Mouse (Mus musculus) adrenal gland, postnatal 36 days (tissue): ENCODE results near the gene Mcfd2. TPM values are rescaled to one million over a fixed set of nuclear protein-coding genes. Genes with fewer than 3 reads are reported as not detected.
A peak's percentile ranks its signal among the peaks of the same experiment; 100 is the strongest.

Experiments used
- DNase-seq, 2 experiments: peaks; one replicate each; pipeline ENCODE4 v3.0.0; 2021; ENCODE audit warnings: mixed read lengths in 1 of 2
- total RNA-seq, 2 experiments: library from RNA; stranded (reverse); gene quantifications; 2 replicates each; pipeline ENCODE4 v1.2.3; 2021

Gene Mcfd2
- total RNA-seq, 2 experiments from 2014 or later = 256 to 285 TPM

GRCm38 (mm10) chr17:87236725-87237650 lies 28.7 kb downstream of the Mcfd2 start:
- DNase-seq = peak; percentile 73 to 79

DNA sequence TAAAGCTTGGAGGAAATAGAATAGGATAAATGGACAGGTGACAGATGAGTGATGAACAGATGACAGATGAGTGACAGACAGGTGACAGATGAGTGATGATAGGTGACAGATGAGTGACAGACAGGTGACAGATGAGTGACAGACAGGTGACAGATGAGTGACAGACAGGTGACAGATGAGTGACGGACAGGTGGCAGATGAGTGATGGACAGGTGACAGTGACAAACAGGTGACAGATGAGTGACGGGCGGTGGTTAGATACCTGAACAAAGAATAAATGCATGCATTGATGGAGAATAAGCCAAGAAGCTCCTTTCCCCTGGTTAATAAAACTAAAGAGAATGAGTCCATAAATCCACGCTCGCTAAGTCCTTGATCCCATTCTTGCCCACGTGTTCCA lies 30.7 kb downstream of the Mcfd2 start:
- no peak for DNase-seq

DNA sequence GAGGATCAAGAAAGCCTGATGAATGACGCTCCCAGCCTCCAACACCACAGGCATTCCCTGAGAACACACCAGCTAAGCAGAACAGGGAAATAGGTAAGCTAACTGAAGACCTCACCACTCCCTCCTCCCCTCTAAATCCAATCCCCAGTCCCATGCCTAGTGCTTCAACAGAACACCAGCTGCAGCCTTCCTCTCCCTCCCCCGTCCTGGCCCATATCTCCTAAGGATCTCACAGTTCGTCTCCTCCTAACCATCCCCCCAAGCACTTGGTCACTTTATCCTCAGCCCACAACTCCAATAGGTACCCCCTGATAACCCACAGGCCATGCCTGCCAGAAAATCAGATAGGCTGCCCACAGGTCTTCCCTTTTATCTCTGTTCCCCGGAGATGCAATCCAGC lies 37.9 kb downstream of the Mcfd2 start:
- DNase-seq = no peak

DNA sequence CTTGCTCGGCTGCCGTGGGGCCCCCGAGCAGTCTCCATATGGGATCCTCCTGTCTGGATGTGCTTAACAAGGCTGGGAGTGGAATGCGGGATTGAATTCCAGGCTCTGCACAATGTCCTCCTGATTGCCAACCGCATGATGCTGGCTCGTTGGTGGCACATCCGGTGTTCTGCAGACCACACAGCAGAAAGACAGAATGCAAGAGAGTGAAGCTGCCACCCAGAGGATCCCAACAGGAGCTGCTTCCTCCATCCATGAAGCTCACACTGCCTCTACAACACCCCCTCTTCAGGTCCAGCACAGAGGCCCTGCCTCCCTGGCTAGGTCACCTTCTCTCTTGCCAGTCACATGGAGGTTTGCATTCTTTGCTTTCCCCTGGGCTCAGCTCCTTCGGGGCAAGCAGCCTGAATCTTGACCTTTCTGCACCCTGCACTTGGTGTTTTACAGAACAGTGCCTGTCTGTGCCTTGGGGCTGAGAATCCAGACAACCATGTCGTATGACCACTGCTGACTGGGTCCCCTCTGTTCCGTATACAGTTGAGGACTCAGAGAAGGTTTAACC lies 39.6 kb downstream of the Mcfd2 start:
- no peak for DNase-seq

- no peak for DNase-seq
Measured at GRCm38 (mm10) chr17:87225384-87225783, 40.4 kb downstream of the Mcfd2 start.

DNA sequence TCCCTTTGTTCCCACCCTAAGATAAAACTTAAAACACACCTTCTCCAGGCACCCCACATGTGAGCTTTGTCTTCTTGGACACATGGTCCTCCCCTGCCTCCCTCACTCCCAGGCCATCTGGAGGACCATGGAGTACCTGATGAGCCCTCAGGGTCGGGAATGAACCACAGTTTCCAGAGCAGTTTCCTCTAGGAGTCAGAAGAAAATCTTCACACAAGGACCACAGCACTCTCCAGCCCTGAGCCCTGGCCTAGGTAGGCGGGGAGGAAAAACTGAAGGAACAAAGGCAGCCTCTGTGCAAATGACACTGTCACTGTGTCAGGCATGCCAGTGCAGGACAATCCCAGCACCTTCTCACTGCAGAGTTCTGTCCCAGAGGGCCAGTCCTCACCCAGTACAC lies 41.3 kb downstream of the Mcfd2 start:
- no peak for DNase-seq

GRCm38 (mm10) chr17:87219456-87219855 lies 46.3 kb downstream of the Mcfd2 start:
- DNase-seq = peak; percentile 53 to 58

GRCm38 (mm10) chr17:87214523-87214922 lies 51.2 kb downstream of the Mcfd2 start:
- DNase-seq = no peak

DNA sequence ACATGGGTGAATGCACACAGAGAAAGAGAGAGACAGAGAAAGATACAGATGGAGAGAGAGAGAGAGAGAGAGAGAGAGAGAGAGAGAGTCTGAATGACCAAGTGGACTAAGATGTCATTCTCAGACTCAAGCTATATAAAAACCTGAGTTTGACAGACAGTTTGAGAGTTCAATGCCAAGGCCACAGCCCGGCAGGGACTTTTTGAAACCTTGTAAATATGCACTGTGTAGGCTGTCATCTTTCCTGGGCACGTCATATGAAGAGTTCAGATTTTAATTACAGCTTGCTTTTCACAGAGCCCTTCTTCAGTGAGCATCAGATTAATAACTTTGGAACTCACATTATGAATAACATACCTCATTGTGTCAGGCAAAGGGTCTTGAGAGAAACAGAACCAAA lies 55.2 kb downstream of the Mcfd2 start:
- no peak for DNase-seq

- peak in 1 of 2 experiments; percentile 31 for DNase-seq
Measured at GRCm38 (mm10) chr17:87206885-87207284, 58.9 kb downstream of the Mcfd2 start.

Other genes with a start within 250 kb of the Mcfd2 start
- 10 to 100 TPM; 14.5 to 15.9 TPM for gene Pigf, start 240.5 kb downstream of the Mcfd2 start, total RNA-seq
- 10 to 100 TPM; 64.3 to 69.0 TPM for gene Cript, start 240.4 kb downstream of the Mcfd2 start, total RNA-seq
- gene Socs5, start 158.3 kb downstream of the Mcfd2 start, total RNA-seq = 10 to 100 TPM; 75.7 to 80.5 TPM
- gene Ttc7, start 17.0 kb upstream of the Mcfd2 start, total RNA-seq = 10 to 100 TPM in 1 of 2 experiments, 1 to 10 TPM in 1; 9.5 to 14.3 TPM
- not detected for gene Stpg4, start 161.8 kb upstream of the Mcfd2 start, total RNA-seq
- 100 to 1,000 TPM; 420 to 539 TPM for gene Calm2, start 181.0 kb upstream of the Mcfd2 start, total RNA-seq